Mouse (Mus musculus): Measurements from ENCODE around the gene Ddx6.

Gene Ddx6

GRCm38 (mm10) chr9:44644186-44644585 is 39.5 kb downstream of the Ddx6 start:
- no peak for DNase-seq

DNA sequence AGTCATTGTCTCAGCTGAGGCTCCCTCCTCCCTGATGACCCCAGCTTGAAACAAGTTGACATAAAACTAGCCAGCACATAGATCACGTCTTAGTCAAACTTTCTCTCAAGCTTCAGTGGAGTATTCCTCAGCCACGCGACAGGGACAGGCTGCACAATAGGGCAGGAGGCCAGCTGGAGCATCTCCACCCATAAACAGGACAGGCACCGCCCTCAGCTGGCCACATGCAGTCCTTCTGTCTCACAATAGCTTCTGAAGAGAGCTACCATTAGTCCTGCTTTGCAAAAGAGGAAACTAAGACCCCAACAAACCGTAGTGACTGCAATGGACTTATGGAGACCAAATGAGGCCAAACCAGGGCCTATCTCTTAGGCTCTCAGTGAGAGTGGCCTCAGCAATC is 40.8 kb downstream of the Ddx6 start:
- no peak for DNase-seq

DNA sequence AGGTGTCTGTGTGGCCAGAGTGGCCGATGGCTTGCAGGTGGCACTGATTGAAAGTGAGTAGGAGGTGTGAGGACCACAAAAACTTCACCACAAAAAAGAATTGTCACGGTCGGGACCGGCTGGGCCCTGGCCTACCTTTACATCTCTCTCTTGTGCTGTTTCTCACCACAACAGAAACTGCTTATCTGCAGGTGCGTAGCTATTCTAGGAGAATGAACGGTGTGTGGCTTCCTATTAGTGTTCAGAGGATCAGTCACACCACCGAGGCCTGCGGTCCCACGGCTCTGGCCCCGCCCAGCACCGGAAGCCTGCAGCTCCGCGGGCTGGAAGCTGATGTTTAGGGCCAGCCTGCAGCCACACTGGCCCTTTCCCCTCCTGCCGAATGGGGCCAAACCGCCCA is 41.2 kb downstream of the Ddx6 start:
- DNase-seq, result no peak

DNA sequence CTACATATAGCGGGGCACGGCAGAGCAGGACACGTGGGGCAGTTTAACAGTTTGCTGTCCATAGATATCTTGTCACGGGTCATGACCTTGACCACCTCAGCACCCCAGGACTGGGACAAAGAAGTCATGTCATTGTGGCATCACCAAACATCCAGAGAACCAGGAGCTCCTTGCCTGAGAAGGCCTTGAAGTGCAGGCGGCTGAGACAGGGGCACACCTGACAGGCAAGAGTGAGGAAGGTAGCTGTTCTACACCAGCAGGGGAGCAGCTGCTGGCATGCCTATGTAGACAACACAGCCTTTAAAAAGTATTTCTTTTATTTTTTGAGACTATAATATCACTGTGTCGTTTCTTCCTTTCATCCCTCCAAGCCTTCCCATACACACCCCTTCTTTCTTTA is 41.7 kb downstream of the Ddx6 start:
- no peak for DNase-seq

DNA sequence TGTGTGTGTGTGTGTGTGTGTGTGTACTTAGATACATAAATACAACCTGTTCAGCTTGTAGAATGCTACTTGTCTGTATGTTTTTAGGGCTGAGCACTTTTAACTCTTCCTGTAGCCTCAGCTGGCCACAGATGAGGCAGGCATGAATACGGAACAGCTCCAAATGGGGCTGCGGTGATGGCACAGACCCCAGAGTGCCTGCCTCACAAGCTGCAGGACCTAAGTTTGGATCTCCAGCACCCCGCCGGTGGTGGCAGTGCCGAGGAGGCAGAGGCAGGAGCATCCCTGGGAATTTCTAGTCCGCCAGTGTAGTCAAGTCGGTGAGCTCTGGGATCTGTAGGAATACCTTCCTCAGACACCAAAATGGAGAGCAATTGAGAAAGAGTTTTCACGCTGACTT is 42.3 kb downstream of the Ddx6 start:
- no peak for DNase-seq

DNA sequence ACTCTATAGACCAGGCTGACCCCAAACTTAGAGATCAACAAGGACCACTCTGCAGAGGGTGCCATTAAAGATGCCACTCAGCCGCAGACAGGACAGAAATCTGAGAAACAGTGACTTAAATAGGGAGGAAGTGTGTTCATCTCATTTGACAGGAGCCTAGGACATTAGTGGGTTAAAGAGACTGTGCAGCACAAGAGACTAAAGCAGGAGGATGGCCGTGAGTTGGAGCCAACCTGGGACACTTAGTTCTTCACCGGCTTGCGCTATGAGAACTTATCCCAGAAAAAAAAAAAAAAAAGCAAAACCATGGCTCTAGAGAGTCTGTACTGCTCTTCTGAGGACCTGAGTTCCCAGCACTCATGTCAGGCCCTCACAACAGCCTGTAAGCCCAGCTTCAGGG is 43.0 kb downstream of the Ddx6 start:
- no peak for DNase-seq

GRCm38 (mm10) chr9:44648881-44649281 is 44.2 kb downstream of the Ddx6 start:
- DNase-seq, result no peak

DNA sequence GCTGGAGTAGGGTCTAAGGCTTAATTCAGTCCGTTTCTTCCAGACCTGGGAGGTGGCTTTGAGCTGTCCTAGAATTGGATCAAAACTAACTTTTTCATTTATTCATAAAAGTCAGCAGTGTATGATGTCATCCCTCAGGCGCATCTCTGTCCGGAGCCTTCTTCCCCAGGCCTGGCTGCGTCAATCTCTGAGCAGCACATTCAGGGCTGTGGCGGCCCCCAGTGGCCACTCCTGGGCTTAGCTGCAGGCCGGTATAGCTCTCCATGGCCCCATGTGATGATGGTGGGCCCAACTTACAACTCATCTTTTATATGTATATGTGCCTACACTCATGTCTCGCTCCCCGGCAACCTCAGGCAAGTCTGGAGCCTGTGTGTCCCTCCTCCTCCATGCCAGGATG is 47.3 kb downstream of the Ddx6 start:
- peak; percentile 62 for DNase-seq

DNA sequence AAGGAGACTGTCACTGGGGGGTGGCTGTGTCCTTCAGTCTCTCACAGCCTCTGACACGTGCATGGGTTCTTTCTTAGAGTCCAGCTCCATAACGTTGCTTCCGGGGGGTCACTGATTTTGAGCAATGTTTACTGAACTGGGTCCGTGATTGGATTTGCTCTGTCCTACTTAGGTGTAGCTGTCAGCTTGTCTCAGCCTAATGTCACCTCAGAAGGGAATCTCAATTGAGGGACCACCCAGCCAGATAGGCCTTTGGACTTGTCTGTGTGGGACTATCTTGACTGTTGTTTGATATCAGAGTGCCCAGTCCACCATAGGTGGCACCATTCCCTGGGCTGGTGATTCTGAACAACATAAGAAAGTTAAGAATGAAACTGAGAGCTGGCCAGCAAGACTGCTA is 49.2 kb downstream of the Ddx6 start:
- DNase-seq, result no peak

- peak; percentile 71 for DNase-seq
Measured at GRCm38 (mm10) chr9:44655098-44656066, 50.7 kb downstream of the Ddx6 start.

DNA sequence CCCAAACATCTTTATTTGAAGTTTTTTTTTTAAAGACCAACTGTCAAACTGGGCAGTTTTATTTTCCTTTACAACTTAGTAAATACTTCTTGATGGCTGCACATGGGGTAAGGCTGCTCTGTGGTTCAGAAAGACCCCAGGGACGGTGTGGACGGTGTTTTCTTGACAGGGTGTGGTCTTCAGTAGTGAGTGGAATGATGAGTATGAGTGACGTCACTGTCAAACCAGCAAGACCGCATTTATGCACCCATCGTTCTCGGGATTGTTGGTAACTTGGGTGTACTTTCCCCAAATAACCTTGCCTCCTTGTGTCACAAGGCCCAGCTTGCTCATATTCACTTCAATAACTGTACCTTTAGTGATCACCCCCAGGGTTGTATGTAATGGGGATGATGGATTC is 59.0 kb downstream of the Ddx6 start:
- no peak for DNase-seq

DNA sequence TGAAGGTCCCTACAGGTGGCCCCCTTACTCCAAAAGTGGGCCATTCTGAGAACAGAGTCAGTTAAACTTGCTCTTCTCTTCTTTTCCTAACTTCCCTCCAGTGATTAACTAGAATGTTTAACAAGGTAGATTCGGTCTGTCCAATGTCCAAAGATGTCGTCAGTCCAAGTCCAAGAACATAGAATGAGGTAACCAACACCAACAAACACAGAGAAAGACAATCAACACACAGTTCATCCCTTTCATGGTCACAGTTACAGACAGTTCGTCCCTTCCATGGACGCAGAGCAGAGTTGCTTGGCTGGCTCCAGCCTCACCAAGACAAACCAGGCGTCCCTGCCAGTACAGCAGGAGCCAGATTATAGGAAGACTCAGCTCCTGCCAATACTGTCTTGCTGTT is 66.7 kb downstream of the Ddx6 start:
- no peak for DNase-seq

- DNase-seq, result no peak
Measured at GRCm38 (mm10) chr9:44672291-44672865, 67.7 kb downstream of the Ddx6 start.

- no peak for DNase-seq
Measured at GRCm38 (mm10) chr9:44673005-44673404, 68.3 kb downstream of the Ddx6 start, which contains the start of gene Treh. Gene Treh (plus strand): TSS chr9:44673233.

DNA sequence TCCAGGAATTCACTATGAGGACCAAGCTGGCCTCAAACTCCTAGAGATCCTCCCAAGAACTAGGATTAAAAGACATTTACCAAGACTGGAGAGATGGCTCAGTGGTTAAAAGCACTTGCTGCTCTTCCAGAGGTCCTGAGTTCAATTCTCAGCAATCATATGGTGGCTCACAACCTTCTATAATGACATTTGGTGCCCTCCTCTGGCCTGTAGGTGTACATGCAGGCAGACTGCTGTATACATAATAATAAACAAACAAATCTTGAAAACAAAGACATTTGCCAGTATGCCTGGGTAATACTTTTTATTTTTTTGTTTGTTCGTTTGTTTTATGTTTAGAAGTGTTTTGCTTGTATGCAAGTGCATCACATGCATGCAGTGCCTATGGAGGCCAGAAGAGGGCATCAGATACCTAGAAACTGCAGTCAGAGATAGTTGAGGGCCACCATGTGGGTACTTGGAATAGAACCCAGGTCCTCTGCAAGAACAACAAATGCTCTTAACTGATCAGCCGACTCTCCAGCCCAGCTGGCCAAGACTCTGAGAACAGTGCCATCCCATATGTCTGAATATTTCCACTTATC is 73.7 kb downstream of the Ddx6 start:
- DNase-seq, result no peak

DNA sequence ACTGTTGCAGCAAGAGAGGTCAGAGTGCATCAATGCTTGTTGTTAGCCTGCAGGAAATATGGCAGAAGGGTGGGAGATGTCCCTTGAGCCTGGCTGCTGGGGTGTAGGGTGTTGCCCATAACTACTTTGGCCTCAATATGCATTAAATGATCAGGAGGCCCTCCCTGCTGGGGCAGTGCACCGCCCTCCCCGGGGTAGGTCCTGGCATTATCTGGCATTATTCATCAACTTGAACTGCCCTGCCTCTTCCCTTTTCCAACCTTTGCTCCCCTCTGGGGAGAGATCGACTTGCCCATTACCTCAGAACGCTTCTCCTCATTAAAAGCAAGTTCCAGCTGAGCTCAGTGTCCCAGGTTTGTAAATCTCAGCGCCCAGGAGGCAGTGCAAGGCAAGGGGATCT is 74.9 kb downstream of the Ddx6 start:
- no peak for DNase-seq

DNA sequence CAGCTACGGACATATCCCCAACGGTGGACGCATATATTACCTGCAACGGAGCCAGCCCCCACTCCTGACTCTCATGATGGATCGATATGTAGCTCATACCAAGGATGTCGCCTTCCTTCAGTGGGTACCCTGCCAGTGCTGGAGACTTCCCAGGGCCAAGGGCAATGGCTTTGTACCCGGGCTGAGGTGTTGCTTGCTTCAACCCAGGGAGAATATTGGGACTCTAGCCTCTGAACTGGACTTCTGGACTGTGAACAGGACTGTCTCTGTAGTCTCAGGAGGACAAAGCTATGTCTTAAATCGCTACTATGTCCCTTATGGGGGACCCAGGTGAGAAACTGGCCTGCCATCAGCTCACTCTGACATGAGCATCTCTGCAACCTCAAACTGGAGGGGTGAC is 78.4 kb downstream of the Ddx6 start:
- no peak for DNase-seq

- peak; percentile 75 for DNase-seq
Measured at GRCm38 (mm10) chr9:44685346-44686330, 80.9 kb downstream of the Ddx6 start.

DNA sequence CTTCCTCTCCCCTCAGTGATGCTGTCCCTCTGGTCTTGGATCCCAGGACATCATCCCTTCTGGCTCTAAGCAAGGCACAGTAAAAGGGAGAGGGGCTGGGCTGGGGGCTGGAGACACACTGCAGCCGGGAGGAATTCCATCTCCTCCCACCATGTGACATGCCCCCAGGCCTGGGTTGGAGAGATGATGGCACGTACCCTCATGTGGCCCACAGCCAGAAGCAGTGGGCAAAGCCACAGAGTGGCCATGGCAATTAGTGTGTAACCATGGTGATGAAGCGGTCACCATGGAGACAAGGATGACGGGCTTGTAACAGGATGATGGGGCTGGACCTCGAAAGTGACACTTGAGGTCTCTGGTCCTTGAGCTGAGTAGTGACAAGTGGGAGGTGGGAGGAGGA is 81.9 kb downstream of the Ddx6 start:
- no peak for DNase-seq

- no peak for DNase-seq
Measured at GRCm38 (mm10) chr9:44688013-44688412, 83.3 kb downstream of the Ddx6 start.
